Mouse (Mus musculus) c-Kit-positive CD71-positive TER-119-positive erythroid progenitor cells, embryonic 14.5 days (primary cell): ENCODE data around the gene Trip11.
A peak's percentile ranks its signal among the peaks of the same experiment; 100 is the strongest.

Experiments
- DNase-seq: peaks from one replicate; pipeline ENCODE4 v3.0.0-alpha.2; 2013; ENCODE audit warnings: low spot score

Gene Trip11

GRCm38 (mm10) chr12:101821596-101821995 is 91.5 kb downstream of the Trip11 start:
- no peak for DNase-seq

GRCm38 (mm10) chr12:101819570-101819969 is 93.5 kb downstream of the Trip11 start:
- DNase-seq = no peak

GRCm38 (mm10) chr12:101818608-101819370 is 94.3 kb downstream of the Trip11 start, which contains the start of gene Fbln5:
TSS of gene Fbln5 (minus strand) at chr12:101819055.
- DNase-seq = no peak

GRCm38 (mm10) chr12:101818246-101818607 is 94.8 kb downstream of the Trip11 start:
- no peak for DNase-seq

- peak; percentile 7 for DNase-seq
Measured at GRCm38 (mm10) chr12:101816810-101817209, 96.3 kb downstream of the Trip11 start.

- no peak for DNase-seq
Measured at GRCm38 (mm10) chr12:101815796-101816195, 97.3 kb downstream of the Trip11 start.

- DNase-seq = no peak
Measured at GRCm38 (mm10) chr12:101814423-101814822, 98.6 kb downstream of the Trip11 start.

GRCm38 (mm10) chr12:101811181-101811580 is 101.9 kb downstream of the Trip11 start:
- peak; percentile 22 for DNase-seq

GRCm38 (mm10) chr12:101810515-101810914 is 102.6 kb downstream of the Trip11 start:
- DNase-seq = no peak

- DNase-seq = no peak
Measured at GRCm38 (mm10) chr12:101807400-101807799, 105.7 kb downstream of the Trip11 start.

GRCm38 (mm10) chr12:101802445-101802844 is 110.6 kb downstream of the Trip11 start:
- no peak for DNase-seq

GRCm38 (mm10) chr12:101801744-101802143 is 111.3 kb downstream of the Trip11 start:
- DNase-seq = no peak

GRCm38 (mm10) chr12:101801051-101801450 is 112.0 kb downstream of the Trip11 start:
- no peak for DNase-seq

- no peak for DNase-seq
Measured at GRCm38 (mm10) chr12:101798189-101798922, 114.7 kb downstream of the Trip11 start.

- no peak for DNase-seq
Measured at GRCm38 (mm10) chr12:101794458-101794857, 118.6 kb downstream of the Trip11 start.

- no peak for DNase-seq
Measured at GRCm38 (mm10) chr12:101793221-101793621, 119.8 kb downstream of the Trip11 start.

GRCm38 (mm10) chr12:101792684-101793083 is 120.4 kb downstream of the Trip11 start:
- no peak for DNase-seq

- DNase-seq = no peak
Measured at GRCm38 (mm10) chr12:101789767-101790166, 123.3 kb downstream of the Trip11 start.

GRCm38 (mm10) chr12:101789250-101789649 is 123.8 kb downstream of the Trip11 start:
- DNase-seq = no peak
